Mouse (Mus musculus): ENCODE measurements around the gene 9530068E07Rik.

DNA sequence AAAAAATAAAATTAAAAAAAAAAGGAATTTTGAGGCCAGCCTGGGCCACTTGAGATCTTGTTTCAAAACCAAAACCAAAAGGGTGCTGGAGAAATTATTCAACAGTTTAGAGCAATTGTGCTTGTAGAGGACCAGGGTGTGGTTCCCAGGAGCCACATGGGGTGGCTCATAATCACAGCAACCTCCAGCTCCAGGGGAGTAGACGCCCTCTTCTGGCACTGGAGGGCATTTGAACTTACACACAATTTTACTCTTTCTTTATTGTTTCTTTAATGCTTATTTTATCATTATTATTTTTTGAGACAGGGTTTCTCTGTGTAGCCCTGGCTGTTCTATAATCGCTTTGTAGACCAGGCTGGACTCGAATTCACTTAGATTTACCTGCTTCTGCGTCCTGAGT is 885 bp upstream of the 9530068E07Rik start:
- TF ChIP-seq POLR2A (IDR thresholded peaks at IDR 0.05; ENCODE audit: low read depth, low read length): no peak
- no peak for TF ChIP-seq CTCF (IDR thresholded peaks at IDR 0.05; ENCODE audit: extremely low read depth, insufficient read depth, insufficient read length, insufficient replicate concordance)
